ENCODE assay signal across 19 mouse cellular contexts in genomic region chr1:174598226-174598625, GRCm38 (mm10).
"Had no signal": no experiment of that assay in that cellular context is flagged by ENCODE, and none has a peak within 500 bp of the region (broad histone marks: within the 10 kb centered on the region; RNA-seq: fewer than 3 reads in every experiment).

No protein-coding gene starts in this region.

- H3K27ac ChIP-seq: kidney, embryonic 15.5 days; liver, embryonic 14.5 days; lung, embryonic 15.5 days; midbrain, embryonic 10.5 days; midbrain, embryonic 13.5 days; neural tube, embryonic 13.5 days; stomach, postnatal 0 days had no signal

- H3K9me3 ChIP-seq: kidney, embryonic 15.5 days; lung, embryonic 15.5 days; megakaryocyte, embryonic 14.5 days; midbrain, embryonic 10.5 days; midbrain, embryonic 13.5 days; neural tube, embryonic 13.5 days had no signal

- H3K4me1 ChIP-seq: kidney, embryonic 15.5 days; lung, embryonic 15.5 days; megakaryocyte, embryonic 14.5 days; midbrain, embryonic 13.5 days; neural tube, embryonic 13.5 days had no signal

- ATAC-seq: midbrain, embryonic 13.5 days; midbrain, embryonic 16.5 days had no signal

- H3K4me2 ChIP-seq: kidney, embryonic 15.5 days; lung, embryonic 15.5 days; midbrain, embryonic 13.5 days; neural tube, embryonic 13.5 days had no signal

- H3K9ac ChIP-seq: kidney, embryonic 15.5 days; liver, embryonic 14.5 days; lung, embryonic 15.5 days; midbrain, embryonic 13.5 days; neural tube, embryonic 13.5 days had no signal

- H3K36me3 ChIP-seq: kidney, embryonic 15.5 days; lung, embryonic 15.5 days had no signal

- H3K27me3 ChIP-seq: kidney, embryonic 15.5 days; lung, embryonic 15.5 days; megakaryocyte, embryonic 14.5 days; midbrain, embryonic 13.5 days; neural tube, embryonic 13.5 days had no signal

- DNase-seq: kidney, adult 11 months; kidney, adult 8-10 months; kidney, postnatal 10 days; kidney, postnatal 36 days; lung, adult 18-20 months; lung, postnatal 10 days; lung, postnatal 36 days; retina, postnatal 1 day; thymus, postnatal 25 days had no signal

- H3K4me3 ChIP-seq: kidney, embryonic 15.5 days; lung, embryonic 15.5 days; megakaryocyte, embryonic 14.5 days; midbrain, embryonic 10.5 days; midbrain, embryonic 13.5 days; myocyte; neural tube, embryonic 13.5 days had no signal
